Mouse (Mus musculus) layer of hippocampus, adult 18-20 months (tissue): ENCODE data around the gene Nipbl. TPM values are rescaled to one million over a fixed set of nuclear protein-coding genes. Genes with fewer than 3 reads are reported as not detected.
"Not testable (repeated sequence)": the region's sequence is repeated elsewhere in the genome, so short reads cannot be mapped to it uniquely, and the experiment has no call there.

Experiments
- DNase-seq, 2 experiments: peaks; one replicate each; pipeline ENCODE4 v3.0.0; 2022; ENCODE audit warnings: low spot score in 2 of 2
- long read RNA-seq: library from polyadenylated mRNA; stranded (forward); transcript quantifications from one replicate; pipeline ENCODE4 v2.0.0, GENCODE M21; 2021
- total RNA-seq, 2 experiments: library from RNA; stranded (reverse); gene quantifications; 2 replicates each; pipeline ENCODE4 v1.2.3; 2021

Gene Nipbl
- 10 to 100 TPM; 32.6 to 32.9 TPM for total RNA-seq
- long read RNA-seq, partial matches to known transcripts: 3 of 5 reads
- long read RNA-seq, other reads (novel, unspliced or antisense): 2 of 5 reads

DNA sequence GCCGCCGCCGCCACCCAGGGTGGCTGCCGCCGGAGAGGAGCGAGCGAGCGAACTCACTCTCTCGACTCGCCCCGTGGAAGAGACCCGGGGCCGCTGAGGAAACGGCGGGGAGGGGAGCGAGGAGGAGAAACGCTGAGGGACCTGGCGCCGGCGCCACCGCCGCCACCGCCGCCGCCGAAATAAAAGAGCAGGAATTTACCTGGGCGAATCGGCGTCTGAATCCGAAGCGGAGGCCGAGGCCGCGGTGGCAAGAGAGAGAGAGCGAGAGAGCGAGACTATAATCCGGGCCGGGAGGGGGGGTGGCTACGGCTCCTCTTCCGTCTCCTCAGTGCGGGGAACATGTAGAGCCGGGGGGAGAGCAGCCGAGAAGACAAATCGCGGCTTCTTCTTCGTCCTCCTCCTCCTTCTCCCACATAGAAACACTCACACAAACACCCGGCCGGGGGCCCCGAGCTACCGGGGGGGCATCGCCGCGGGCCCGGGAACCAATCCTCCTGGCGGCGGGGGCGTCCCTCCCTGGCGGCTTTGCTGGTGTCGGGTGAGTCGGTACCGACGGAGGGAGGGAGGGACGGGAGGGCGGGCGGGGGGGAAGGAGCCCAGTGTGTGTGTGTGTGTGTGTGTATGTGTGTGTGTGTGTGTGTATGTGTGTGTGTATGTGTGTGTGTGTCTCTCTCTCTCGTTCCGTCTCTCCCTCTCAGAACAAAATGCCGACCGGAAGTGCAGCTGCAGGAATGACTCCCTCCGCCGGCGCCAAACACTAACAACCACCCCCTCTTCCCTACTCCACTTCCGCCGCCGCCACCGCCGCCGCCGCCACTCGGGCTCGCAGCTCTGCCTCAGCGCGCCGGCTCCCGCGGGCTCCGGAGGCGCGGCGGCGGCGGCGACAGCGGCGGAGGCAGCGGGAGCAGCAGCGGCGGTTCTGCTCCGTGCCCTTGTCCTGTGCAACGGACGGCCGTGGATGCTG lies at the start of gene Nipbl:
TSS of gene Nipbl (minus strand) at position 538 of the 964 bp plus-strand sequence.
- peak; percentile 86 to 93 for DNase-seq

DNA sequence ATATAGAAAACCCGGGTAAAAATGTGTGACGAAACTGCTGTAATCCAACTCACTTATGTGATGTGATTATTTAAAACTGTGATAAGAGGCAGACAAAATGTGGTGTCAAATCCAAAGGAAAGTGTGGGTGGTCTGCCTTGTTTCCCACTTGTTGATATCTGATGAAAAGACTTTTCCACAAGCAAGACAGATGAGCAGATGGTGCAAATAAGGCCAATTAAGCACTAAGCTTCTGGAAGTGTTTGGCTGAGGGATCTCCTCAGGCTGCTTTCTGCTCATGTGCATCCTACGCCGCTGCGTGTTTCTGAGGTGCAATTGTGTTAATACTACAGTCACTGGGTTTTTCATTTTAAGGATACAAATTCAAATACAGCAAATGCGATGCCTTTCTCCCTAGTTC lies 41.0 kb upstream of the Nipbl start:
- peak; percentile 16 to 44 for DNase-seq

DNA sequence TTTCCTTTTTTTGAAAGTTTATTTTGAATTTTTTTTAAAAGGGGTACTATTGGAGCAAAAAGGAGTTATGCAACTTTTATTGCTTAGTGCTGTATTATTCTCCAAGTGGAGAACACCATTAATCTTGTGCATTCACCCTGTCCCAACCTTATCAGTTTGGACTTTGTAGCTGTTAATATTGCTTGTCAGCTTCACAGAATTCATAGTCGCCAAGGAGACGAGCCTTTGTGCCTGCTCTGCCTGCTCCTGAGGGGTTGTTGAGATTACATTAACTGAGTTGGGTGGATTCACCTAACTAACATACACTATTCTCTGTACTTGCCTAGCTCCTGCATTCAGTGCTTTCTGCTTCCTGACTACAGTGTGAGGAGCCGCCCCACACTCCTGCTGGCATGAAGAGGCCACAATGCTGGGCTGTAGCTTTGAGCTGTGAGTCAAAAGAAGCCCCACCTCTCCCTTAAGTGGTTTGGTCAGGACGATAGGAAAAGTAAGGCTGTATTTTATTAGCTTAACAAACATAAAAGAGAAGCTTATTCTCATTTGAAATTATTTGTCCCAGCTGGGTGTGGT lies 24.8 kb upstream of the Nipbl start:
- DNase-seq: no peak

DNA sequence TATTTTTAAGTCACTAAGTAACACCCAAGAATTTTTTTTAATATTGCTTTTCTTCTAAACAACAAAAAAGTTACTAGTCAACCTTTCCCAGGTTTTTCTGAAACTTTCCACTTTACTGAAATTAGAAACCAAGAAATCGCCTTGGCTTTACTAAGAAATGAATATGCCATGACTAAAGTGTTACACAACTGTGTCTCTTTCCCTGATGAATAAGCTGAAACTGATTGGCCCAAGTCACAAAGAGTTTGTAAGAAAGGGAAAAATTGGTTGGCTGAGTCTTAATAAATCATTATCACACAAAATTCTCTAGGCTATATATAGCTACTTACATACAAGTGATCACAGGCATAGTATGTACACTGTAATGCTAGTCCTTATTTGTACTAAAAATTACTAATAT lies 19.3 kb upstream of the Nipbl start:
- no peak for DNase-seq

DNA sequence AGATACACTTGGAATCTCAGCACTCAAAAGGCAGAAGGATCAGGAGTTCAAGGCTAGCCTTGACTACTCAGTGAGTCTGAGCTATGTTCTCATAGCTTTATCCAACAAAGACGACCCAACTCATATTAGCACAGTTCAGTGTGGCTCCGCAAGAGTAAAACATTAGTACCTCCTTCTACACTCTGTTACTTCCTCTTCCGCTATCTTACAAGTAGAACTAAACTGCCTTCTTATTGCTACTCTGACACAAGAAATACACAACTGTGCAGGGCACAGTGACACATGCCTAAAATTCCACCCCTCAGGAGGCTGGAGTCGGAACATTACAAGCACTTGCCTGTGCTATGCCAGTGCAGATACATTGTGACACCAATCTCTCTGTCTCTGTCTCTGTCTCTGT lies 18.5 kb upstream of the Nipbl start:
- DNase-seq: no peak

DNA sequence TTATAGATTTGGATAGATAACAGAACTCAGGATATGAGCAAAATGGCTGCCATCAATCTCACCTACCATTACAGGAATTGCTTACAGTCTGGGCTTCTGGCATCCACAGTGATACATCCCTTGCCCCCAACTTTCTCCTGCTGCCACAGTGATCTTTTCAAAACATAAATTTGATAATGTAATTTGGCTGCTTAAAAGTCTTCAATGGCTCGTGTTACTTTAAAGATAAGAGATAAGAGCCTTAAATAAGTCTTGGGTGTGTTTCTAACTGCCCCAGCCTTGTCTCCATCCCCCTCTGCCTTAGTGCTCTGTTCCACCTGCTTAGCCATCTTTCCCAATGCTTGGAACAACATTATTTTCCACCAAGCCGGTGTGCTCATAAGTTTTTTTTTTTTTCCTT lies 16.6 kb upstream of the Nipbl start:
- DNase-seq: no peak

DNA sequence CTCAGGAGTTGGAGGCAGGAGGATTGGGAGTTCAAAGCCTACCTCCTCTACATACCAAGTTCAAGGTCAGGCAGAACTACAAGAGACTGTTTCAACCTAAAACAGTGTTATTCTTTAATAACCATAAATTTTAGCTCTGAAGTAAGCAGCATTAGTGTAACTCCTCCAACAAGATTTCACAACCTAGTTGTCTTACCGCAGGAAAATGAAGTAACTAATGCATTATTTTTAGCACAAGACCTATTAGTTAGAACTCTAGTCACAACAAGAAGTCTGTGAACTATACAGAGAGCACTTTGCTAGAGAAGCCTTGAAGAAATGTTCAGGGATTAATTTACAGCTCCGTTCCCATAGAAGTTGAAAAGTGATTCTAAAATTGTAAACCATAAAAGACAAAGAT lies 15.7 kb upstream of the Nipbl start:
- DNase-seq: no peak

DNA sequence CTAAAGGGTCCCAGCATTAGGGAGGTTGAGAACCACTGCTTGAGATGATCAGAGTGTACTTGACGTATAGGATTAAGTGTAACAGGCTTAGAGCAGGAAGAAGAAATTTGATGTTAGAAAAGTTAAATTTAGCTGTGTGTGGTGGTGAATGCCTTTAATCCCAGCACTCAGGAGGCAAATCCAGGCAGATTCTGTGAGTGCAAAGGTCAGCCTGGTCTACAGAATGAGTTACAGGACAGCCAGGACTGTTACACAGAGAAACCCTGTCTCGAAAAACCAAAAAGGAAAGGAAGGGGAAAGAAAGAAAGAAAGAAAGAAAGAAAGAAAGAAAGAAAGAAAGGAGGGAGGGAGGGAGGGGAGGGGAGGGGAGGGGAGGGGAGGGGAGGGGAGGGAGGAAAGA lies 12.0 kb upstream of the Nipbl start:
- DNase-seq: not testable (repeated sequence)

DNA sequence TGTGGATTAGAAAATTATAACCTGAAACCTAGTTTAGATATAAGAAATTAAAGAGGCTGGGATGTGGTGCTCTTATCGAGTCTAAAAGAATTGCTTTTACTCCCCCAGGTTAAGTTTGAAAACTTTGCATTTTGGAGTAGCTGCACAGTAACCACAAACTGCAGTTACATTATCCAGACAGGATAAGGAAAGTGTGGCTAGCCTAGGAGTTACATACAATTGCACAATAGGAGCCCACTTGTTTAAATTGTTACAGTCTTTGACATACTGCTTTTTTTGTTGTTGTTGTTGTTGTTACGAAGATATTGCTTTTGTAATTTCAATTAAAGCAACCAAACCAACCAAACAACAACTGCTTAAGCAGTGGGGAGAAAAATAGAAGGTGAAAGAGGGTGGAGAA lies 11.2 kb upstream of the Nipbl start:
- DNase-seq: no peak

DNA sequence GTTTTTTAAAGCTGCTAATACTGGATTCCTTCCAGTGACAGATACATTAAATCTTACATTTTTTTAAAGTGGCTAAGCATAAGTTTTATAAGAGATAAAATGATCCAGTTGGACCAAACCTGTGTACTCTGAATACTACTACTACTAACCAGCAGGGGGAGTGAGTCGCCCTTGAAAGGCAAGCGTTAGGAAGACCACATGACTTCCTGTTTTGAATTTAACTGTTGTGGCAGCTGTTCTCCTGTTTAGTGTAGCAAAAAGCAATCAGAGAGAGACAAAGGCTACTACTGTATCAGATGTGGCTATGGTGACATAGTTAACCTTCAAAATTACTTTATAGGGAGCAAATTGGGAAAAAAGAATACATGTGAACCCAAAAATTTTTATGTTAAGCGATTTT lies 6.8 kb upstream of the Nipbl start:
- DNase-seq: peak in 1 of 2 experiments; percentile 27

DNA sequence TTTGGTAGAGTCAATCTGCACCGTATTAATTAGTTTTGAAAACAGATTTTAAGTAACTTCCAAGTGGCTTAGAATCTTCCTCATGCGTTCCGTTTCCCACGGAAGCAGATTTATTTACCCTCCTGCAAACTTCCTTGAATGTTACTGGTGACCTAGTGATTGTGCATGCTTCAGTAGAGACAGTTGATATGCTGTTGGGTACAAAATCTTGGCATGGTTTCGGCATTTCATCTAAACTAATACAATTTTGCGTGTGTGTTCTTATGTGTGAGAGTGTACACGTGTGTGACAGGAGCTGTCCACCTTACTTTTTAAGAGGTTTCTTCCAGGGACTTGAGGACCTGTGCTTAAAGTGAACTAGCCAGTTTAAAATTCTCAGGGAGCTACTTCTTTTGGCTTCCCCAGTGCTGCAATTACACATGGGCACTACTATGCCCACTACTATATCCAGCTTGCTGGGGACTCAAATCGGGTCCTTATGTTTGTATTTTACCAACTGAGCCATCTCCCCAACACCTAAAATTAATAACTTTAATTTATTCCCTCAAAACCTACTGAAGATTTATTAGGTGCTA lies 3.0 kb upstream of the Nipbl start:
- no peak for DNase-seq

DNA sequence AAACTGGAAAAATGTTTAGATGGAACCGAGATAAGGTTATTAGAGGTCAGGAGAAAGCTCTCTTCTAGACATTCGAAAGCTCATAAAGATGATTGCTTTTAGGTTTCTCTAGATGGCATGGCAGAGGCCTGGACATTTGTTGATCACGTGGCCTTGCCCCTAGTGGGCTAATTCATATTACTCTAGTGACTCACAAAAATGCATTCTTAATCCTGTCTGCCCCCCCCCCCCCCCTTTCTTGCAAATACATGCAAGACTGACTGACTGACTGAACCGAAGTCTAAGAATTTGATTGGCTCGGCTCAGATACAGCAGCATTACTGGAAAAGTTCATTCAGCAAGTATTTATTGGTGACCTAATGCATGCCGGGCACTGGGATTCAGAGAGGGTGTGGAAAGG lies 2.2 kb upstream of the Nipbl start:
- no peak for DNase-seq

DNA sequence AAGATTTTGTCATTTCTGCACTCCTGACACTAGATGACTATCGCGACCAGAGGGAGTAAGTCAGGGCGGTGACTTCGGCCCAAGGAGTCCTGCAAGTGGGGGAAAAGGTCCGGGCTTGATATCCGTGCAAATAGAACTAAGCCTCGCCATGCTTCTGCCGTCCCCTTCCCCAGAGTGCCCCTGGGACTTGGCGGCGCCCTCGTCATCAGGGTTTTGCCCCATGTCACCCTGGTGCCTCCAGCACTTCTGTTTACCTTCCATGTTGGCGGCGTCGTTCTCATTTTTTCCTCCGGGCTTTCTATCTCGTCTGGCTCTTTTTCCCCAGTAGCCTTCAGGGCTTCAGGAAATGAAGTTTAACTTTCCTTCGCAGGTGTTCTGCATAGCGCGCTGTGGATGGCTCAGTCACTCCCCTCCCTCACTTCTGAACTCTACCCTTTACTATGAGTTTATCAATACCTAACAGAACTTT lies 1.7 kb upstream of the Nipbl start:
- DNase-seq: no peak

DNA sequence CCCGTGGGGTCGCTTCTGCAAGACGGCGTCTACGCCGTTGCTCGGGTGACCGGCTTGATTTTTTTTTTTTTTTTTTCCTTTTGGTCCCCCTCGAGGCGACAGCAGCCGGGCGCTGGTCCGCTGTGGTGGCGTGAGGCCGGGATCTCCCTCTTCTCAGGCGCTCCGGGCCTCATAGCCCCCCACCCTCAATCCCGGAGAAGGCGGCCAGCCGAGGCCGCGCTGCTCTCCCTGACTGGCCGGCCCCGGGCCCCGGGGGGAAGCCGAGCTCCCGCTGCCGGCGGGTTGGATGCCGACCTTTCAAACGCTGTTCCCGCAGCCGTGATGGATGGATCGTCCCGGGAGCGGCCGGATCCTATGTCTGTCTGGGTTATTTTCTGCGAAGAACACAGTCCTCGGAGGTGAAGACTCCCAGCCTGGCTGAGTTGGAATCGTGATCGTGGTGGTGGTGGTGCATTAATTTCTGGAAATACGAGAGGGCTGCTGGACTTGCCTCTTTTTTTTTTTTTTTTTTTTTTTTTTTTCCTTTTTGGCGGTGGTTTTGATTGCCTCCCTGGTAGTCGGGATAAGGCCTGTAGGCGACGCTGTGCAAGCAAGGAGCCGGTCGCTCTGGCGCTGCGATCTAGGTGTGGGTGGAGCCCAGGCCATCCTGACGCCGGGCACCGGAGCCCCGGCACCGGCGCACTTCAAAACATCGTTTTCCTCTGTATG lies 781 bp upstream of the Nipbl start:
- peak; percentile 39 to 79 for DNase-seq

DNA sequence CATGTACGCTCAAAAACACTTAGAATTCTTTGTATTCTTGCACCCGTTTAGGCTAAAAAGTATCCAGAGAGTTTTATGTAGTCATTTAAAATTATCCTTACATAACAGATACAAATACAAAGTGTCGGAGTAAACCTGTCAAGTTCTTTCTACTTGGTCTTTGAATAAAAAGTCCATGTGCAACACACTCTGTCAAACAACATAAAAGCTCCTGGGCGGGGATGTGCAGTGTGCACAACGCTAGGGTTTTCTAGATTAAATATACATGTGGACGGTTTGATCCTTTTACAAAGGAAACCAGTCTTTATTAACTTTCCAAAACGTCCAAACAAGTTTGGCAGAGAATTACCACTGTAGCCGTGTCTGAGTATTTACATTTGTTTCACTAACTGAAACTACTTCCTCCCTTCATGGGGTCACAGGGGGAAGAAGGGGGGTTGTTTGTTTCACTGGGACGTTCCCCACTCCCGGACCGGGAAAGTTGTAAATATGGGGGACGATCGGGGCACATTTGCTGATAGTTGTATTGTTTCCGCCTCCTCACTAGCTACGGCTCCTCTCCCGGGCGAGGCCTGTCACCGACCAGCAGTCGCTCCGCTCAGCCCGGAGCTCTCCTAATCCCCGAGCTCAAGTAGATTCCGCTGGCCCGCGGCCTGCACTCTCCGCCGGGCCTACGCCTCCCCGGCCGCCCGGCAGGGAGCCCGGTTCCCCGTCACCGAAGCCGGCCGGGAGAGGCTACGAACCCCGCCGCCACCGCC lies 916 bp downstream of the Nipbl start:
- peak; percentile 55 to 69 for DNase-seq

DNA sequence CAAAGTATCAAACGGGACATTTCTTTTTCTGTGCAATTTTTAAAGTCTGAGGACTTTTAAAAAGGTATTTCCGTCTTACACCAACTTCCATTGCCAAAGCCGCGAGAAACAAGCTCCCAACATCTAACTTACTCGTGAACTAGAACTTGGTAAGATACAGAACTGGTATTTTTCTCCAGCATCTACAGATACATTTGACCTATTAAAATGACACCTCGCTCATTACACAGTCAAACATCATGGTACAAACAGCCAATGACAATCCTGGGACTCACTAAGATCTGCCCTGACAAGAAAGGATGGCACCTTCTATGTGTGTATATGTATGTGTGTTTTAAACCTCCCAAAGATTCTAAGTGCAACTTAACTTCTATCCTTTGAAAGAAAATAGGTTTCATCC lies 1.5 kb downstream of the Nipbl start:
- DNase-seq: no peak

DNA sequence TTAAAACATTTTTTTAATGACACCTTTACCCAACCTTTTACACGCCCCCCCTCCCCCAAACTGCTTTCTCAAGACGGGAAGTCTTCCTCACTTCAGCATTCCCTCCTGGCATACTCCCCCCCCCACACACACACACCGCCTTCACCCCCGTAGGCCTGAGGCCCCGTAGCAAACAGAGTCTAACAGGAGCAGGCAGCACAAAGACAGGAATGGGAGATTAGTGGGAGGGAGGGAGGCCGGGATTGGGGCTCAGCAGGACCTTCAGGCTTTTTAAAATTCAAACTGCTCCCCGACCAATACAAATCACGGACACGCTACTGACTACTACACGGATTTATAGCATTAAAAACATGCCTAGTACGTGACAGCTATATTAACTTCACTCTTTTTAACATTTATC lies 2.1 kb downstream of the Nipbl start:
- no peak for DNase-seq

DNA sequence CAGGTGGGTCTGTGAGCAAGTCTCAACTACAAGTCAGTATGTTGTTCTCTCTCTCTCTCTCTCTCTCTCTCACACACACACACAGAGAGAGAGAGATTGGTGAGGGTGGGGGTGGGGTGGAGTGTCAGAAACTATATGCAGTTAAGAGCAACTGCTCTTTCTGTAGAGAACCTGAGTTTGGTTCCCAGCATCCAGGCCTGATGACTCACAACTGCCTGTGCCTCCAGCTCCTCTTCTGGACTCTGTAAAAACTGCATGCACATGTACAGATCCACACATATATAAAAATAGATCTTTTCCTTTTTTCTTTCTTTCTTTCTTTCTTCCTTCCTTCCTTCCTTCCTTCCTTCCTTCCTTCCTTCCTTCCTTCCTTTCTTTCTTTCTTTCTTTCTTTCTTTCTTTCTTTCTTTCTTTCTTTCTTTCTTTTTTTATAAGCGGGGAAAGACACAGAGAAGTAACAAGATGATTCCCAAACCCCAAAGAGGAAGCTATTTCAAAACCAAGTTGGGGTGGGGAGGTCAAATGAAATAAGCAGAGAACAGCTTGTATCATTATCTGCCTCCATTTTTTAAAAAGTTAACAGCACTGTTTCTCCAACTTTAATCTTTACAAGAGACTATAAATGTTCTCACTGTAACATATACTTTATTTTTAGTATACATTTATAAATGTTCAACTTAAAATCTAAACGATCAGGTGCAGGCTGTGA lies 10.9 kb downstream of the Nipbl start:
- no peak for DNase-seq

DNA sequence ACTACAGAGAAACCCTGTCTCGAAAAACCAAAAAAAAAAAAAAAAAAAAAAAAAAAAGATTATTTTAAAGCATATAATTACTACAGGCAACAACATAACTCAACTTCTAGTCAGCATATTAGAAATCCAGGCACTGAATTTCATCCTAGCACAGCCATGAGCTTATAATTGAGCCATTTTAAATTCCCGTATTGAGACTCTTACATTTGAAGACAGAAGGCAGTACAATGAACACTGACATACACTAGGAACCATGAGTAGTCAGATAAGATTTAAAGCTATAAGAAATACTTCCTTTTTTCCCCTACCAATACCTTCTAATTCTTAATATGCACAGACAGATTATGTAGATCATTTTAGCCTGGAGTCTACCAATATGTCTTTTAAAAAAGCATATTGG lies 11.7 kb downstream of the Nipbl start:
- no peak for DNase-seq

DNA sequence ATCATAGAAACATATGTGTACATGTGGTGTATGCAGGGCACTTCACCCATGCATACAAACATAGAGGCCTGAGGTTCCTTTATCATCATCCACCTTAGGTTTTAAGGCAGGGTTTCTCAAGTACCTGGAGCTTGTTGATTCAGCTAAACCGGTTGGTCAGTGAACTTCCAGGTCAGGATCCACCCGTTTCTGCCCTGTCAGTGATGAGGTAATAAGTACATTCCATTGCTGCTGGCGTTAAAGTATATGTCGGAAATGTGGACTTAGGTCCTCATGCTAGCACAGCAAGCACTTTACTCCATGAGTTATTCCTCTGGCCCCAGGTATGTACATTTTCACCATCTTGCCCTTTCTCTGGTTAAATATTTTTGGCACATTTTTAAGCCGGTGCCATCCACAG lies 14.8 kb downstream of the Nipbl start:
- DNase-seq: no peak
